Mouse (Mus musculus): ENCODE data around the gene Clec4n.
"Not testable (repeated sequence)": the region's sequence is repeated elsewhere in the genome, so short reads cannot be mapped to it uniquely, and the experiment has no call there.

The Clec4n gene

DNA sequence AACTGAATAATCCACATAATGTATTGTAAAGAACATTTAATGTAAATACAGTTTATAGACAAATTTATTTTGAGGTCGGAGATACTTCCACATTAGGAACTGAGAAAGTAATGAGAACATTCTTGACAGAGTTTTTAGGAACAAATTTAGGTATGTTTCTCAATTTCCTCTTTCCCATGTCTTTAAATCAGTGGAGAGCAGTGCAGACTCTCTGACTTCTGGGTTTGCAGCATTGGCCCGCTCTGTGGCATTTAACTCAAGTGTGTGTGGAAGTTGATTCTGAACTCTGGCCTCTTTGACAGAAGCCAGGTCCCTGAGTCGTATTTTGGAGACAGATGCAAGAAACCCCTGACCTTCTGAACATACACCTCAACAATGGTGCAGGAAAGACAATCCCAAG is at the start of gene Clec4n:
Gene Clec4n, plus strand, starts transcription at position 200 of the 400 bp plus-strand sequence.
- DNase-seq (ENCODE audit: low spot score in 2 of 2): no peak

DNA sequence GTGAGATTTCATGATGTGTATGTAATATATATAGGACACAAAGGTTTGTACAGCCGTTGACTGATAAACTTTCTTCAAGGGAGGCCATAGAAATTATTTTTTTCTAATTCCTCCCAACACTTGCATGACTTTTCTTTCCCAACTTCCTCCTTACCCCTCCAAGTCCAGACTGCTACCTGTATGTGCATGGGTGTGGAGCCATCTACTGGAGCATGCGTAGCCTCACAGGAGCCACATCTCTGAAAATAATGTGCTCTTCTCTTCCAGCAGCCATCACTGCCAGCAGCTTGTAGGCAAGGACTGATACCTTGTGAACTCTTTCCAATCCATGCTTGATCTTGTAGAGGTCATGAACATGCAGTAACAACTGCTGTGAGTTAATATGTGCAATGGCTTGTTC is 44.8 kb upstream of the Clec4n start:
- DNase-seq (ENCODE audit: low spot score in 2 of 2): peak in 1 of 2 experiments; percentile 6

DNA sequence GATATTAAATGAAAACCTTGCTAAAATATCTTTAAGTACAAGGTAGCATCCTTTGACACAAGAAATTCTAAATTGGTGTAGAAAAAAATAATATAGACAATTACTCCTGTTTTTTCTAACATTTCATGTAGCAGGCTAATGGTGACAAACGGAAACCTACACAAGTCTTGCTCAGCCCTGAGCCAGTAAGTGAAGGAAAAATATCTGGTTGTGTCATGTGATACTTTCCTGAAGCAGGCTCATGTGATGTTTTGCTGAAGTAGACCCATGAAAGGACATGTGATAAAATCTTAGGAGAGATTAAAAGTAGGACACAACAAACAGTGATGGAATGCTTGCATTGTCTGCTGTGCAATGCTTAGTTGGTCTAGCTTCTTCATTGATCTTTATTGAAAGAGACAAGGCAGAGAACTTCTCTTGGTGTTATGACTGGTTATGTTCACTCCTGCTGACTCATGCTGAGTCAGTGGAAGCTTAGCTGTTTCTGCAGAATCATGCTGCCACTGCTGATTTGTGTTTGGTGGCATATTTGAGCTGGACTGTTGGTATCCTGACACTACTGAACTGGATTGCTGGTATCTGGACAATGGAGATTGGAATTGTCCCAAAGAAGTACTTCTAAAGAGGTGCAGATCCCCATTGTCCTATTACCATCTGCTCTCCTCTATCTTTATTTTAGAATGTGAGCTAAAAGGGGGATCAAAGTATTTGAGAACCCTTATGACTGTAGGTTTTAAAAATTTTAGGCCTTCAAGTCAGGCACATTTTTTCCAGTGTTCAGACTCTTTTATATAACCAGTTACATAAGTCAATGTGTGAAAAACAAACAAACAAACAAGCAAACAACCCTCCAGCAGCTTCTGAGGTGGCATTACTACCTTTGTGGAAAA is 22.2 kb upstream of the Clec4n start:
- no peak for DNase-seq (ENCODE audit: low spot score in 2 of 2)

DNA sequence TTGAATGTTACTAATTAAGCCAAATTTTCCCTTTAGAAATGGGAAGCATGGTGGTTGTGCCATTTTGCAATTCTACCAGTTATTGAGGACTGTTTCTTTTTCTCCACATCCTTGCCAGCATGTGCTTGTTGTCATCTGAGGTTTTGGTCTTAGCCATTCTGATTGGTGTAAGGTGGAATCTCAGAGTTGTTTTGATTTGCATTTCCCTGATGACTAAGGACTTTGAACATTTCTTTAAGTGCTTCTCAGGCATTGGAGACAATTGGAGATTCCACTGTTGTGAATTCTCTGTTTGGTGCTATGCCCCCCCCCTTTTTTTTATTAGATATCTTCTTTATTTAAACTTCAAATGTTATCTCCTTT is 21.6 kb upstream of the Clec4n start:
- not testable (repeated sequence) for DNase-seq (ENCODE audit: low spot score in 2 of 2)

DNA sequence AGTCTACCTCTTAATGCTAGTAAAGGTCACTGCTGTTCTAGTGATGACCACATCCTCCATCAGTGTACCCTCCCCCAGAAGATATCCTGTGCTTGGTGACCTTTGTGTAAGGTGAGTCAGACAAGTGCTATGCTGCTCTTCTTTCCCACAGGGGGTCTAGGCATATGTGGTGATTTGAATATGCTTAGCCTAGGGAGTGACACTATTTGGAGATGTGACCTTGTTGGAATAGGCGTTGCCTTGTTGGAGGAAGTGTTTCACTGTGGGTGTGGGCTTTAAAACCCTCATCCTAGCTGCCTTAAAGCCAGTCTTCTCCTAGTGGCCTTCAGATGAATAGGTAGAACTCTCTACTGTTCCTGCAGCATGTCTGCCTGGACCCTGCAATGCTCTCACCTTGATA is 17.9 kb upstream of the Clec4n start:
- DNase-seq (ENCODE audit: low spot score in 2 of 2): no peak

DNA sequence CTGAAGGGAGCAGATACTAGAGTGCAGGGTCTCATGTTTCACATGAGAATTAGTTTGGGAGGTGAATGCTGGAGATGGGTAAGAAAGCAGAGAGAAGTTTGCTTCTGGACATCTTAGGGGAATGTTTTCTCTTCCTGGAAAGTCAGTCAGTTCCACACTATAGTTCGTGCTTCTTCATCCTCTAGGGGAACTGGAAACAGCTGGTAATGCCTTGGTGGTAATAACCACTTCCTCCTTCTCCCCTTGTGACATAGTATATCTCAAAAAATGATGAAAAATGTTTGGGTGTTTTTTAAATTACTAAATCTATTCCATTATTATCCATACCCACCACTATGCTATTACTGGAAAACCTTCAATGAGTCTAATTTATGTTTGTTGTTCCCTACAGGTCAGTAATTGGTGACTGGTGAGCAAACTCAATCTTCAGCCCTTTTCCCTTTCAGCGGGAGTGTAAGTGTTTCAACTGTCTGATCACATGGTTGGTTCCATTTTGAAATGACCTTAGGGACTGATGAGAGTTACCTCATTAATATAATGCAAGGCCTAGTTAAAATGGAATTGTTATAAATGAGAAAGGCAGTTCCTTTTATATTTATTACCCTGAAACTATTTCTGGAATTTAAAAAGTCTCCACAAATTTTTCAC is 2.0 kb upstream of the Clec4n start:
- no peak for DNase-seq (ENCODE audit: low spot score in 2 of 2)

DNA sequence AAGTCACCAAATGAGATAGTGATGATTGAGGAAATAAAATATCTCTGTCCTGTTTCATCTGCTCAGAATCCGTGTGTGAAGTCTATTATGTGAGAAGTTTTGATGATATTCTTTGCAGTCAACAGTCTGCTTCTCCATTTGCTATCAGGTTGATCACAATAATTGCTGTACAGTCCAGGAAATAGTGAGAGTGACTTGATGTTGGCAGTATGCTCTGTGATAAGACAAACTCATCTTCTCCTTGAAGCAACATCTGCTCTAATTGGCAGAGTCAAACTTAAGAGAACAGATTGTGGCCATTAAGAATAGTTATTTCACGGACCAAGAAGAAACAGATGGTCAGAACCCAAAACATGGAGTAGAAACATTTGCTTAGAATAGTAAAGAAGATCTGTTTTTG is 1.5 kb downstream of the Clec4n start:
- DNase-seq (ENCODE audit: low spot score in 2 of 2): no peak

DNA sequence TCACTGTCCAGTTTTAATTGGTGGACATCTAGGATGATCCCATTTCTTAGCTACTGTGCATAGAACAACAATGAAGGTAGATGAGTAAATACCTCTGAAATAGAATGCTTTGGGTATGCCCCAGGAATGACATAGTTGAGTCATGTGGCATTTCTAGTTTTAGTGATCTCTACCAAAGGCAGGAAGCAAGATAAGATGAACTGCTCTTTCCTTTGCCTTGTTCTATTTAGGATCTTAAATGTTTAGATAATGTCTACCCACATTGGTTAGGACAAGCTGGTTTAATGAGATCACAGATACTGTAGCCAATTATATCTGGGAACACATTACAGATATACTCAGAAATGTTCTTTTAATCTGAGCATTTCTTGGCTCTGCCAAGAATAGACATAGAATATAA is 7.9 kb downstream of the Clec4n start:
- DNase-seq (ENCODE audit: low spot score in 2 of 2): no peak

DNA sequence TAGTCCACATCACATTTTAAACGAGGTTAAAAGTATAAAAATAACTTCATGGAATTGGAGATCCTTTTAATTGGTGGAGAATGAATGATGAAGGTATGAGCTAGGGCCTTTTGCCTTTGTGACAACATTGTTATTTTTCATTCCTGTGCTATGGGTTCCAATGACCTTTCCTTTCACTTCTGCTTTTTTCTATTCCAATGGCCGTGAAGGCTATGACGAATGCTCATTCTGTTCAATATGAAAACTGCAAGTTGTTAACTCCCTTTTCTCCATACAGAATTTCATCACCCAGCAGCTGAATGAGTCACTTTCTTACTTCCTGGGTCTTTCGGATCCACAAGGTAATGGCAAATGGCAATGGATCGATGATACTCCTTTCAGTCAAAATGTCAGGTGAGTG is 14.6 kb downstream of the Clec4n start:
- DNase-seq (ENCODE audit: low spot score in 2 of 2): no peak

DNA sequence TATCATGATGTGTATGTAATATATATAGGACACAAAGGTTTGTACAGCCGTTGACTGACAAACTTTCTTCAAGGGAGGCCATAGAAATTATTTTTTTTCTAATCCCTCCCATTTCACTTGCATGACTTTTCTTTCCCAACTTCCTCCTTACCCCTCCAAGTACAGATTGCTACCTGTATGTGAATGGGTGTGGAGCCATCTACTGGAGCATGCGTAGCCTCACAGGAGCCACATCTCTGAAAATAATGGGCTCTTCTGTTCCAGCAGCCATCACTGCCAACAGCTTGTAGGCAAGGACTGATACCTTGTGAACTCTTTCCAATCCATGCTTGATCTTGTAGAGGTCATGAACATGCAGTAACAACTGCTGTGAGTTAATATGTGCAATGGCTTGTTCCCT is 19.2 kb downstream of the Clec4n start:
- DNase-seq (ENCODE audit: low spot score in 2 of 2): not testable (repeated sequence)

DNA sequence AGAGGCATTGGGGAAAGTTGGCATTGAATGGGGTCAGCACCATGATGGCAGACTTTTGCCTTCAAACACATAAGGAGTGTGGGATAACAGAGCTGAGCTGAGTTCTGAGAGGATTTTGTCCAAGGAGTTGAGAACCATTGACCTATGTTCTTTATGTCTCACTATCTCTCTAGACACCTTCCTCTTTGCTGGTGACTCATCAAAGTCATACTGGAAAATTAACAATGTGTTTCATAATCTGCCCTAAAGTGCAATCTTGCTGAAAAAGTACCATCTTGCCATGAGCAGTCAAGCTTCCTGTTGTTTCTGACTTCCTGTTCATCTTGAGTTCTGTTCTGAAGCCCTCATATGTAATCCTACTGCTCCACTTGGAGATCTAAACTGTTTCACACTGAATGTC is 23.1 kb downstream of the Clec4n start:
- DNase-seq (ENCODE audit: low spot score in 2 of 2): no peak

DNA sequence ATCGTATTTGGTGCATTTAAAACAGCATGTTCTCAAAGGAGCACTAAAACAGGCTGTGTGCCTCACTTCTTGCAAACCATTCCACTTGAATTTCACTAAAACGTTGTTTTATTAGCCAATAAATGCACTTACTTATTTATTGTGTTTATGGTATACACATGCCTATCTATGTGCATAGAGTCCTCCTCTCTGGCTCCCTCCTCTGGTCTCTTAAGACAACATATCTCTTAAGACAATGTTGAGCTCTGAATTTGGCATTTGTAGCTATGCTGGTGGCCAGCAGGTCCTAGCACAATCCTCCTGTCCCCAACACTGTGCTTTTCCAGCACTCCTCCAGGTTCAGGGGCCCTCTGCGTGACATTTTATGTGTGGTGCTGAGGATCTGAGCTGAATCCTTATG is 29.3 kb downstream of the Clec4n start:
- no peak for DNase-seq (ENCODE audit: low spot score in 2 of 2)

DNA sequence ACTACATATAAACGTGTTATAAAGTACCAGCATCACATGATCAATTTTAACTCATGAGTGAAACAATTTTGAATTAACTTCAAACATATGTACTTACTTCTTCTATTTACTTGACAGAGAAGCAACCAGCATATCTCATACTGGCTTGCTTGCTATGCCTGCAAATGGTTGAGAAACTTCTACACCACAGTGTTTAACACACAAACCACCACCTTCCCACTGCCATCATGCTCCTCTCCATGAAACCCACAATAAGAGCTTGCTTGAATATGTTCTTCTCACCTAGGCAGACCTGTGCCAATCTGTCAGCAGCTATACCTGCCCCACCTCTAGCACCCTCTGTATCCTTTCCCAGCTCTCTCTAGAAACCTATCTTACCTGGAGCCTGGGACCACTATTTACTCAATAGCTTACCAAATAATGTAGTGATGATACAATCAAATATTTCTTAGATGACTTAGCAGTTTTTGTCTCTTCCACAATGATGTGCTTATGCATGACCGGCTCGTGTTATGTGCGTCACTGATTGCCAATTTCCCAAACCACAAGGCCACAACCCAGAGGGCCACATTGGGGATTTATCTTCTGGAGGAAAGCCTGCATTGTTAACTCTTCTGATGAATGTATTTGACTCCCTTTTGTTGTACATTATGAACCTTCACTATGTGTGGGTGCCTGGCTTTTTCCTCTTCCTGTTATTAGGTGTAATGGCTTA is 30.4 kb downstream of the Clec4n start:
- no peak for DNase-seq (ENCODE audit: low spot score in 2 of 2)

DNA sequence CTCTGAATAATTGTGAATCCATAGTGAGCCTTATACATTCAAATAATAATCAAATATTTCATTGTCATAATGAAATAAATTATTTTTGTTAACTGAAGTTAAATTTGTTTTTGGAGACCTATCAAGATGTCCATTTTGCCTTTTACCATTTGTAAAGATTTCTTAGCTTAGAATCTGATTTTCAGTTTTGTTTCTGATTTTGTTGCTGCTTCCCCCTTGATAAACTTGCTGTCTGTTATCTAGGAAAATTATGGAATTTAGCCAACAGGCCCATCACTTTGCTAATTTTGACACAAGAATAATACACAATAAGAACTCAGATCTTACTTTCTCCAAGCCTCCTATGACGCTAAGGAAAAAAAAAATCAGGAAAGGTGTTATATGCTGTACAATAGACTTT is 31.2 kb downstream of the Clec4n start:
- DNase-seq (ENCODE audit: low spot score in 2 of 2): no peak

DNA sequence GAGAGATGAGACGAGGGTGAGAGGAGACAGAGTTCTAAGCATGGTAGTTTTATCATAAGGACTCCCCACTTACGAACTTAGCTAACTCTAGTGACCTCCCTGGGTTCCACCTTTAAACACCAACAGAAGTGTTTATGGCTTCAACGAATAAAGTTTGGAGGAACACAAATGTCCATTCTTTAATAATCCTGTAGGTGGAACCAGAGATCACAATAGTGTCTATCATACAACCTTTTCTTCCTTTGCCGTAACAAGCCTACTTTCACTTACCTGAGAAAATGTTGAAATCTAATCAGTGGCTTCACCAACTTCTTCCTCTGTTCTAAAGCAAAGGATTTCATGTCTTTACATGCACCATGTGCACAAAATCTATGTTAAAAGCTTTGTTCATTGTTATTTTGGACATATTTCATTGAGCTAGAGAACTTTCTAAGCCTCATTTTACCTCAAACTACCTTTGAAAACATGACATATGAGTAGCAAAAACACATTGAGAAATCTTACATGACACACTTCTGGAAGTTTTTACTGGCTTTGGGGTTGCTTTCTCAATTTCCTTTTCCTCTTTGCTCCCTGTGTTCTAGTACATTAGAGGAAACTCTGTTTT is 32.0 kb downstream of the Clec4n start, which contains the start of gene Clec4d:
Gene Clec4d, plus strand, starts transcription at position 557 of the 607 bp plus-strand sequence.
- DNase-seq (ENCODE audit: low spot score in 2 of 2): no peak

DNA sequence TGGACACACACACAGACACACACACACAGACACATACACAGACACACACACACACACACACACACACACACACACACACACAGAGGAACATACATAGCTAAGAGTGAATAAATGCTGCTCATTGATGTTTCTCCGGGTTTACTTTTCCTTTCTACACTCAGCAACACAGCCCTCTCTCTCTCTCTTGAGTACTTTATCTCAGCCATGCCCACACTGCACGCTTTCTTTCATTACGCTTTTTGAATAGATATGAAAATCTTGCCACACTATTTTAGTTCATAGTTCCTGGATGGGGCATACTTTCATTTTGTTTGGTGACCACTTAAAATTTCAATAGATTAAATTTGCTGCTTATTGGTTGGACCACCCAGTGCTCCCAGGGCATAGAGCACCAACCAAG is 34.6 kb downstream of the Clec4n start:
- no peak for DNase-seq (ENCODE audit: low spot score in 2 of 2)

DNA sequence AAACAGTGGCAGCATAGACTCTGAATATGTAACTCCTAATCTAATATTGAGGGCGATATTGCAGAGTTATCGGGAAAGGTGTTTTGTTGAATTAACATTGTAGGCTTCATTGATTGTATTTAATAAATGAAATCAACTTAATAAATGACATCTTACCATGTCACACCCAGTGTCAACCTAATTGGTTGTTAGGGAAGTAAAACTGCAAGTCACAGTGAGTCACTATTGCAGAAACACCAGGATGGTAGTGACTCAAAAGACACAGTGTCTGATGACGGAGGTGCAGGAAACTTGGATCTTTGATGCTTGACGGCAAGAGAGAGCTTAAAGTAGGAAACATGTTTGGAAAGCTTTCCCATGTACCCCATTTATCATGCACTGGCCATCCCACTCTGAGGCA is 36.2 kb downstream of the Clec4n start:
- DNase-seq (ENCODE audit: low spot score in 2 of 2): no peak

DNA sequence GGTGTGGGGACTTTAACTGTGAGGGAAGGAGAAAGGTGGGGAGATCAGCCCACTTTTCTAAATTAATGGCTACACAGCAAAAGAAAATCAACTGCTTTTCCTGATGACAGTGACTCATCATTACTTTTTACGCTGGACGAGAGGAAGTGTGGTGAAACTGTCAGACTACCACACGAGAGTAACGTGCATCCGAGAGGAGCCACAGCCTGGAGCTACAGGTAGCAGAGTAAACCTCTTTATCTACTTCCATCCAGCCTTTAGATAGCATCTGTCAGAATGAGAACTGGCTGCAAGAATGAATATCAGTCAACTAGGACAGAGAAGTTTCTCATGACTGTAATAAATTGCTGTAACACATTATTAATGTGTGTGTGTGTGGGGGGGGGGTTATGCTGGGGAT is 37.3 kb downstream of the Clec4n start:
- no peak for DNase-seq (ENCODE audit: low spot score in 2 of 2)

DNA sequence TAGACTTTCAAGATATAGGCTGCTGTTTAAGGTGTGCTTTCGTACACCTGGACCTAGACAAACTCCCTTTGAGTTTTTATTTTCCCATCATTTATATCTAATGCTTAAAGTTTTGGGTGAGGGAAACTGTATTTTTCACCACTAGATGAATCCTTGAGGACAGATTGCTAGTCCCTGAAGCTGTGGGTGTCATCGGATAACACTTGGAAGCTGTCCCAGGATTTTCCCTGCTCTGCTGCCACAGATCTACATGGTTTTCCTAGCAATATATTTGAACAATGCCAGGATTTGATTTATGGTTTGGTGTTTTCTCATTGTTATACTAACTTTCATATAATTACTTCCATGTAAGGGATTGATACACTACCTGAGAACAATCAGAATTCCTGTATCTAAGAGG is 49.8 kb downstream of the Clec4n start:
- DNase-seq (ENCODE audit: low spot score in 2 of 2): peak; percentile 11 to 38

DNA sequence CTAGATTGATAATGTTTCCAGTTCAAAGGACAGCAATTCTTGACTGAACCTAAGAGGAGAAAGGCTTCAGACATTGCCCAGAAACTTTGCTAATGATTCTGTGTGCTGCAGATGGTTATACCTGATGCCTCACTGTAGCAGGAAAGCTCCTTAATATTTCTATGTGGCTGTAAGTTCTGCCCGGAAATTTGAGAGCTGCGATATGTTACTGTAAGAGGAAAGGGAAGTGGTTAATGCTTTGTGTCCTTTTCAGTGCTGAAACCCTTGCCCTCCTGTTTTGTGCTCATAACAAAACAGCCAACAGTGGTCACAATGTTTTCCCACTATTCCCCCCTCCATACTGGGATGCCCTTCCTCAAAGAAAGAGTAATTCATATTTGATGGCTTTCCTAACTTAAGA is 56.7 kb downstream of the Clec4n start:
- no peak for DNase-seq (ENCODE audit: low spot score in 2 of 2)

DNA sequence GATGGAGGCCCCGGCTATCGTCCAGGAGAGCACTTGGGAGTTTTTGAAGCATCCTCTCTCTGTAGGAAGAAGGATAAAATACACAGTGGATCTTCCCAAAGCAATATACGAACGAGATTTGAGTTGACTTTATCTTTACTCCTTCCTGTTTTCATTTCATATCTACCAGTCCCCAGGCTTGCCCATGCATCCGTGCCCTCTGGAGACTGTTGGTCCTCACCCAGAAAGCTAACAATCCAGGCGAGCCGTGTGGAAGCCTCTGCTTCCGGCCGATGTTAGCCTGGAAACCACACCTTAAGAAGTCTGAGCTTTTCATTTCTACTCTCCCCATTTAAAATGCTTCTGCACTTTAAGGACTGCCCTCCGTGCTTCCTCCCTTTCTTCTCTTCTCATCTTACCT is 59.3 kb downstream of the Clec4n start:
- no peak for DNase-seq (ENCODE audit: low spot score in 2 of 2)

DNA sequence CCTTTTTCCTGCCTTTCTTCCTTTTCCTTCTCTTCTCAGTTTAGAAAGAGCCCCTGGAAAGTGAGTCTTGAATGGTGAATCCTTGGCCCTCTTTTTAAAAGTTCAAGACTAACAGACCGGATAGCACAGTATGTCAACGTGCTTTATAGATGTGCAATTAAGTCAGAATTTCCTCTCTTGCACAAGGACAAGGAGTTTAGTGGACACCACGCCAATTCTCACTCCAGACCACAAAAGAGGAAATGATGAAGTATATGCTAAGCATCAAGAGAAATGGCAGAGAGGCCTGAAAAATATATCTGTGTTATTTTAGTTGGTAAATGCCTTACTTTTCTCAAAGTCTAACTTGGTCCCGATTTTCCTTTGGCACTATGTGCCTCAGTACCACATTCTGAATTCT is 60.1 kb downstream of the Clec4n start, which contains the start of gene Clec4e:
Gene Clec4e, minus strand, starts transcription at position 118 of the 400 bp plus-strand sequence.
- DNase-seq (ENCODE audit: low spot score in 2 of 2): no peak
